15 mouse cellular contexts compared by ENCODE assay signal in the genomic region with DNA sequence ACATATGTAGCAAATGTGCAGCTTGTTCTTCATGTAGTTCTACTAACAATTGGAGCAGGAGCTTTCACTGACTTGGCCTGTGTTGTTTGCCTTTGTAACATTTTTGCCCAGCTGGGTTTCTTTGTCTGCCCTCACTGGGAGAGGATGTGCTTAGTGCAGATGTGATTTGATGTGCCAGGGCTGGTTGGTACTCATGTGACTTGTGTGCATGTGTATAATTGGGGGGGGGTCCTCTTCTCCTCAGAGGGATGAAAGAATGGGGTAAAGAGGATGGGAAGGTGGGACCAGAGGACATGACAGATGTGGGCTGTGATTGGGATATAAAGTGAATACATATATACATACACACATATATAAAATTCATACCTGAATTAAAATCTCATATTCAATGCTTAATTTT.
"Had no signal": no experiment of that assay in that cellular context is flagged by ENCODE, and none has a peak within 500 bp of the region (broad histone marks: within the 10 kb centered on the region; RNA-seq: fewer than 3 reads in every experiment).

No protein-coding gene starts in this region.

- H3K27me3 ChIP-seq: liver, embryonic 15.5 days; megakaryocyte, embryonic 14.5 days; midbrain, embryonic 12.5 days had no signal

- DNase-seq: kidney, adult 8-10 months; kidney, postnatal 25 days; lung, embryonic 14.5 days; lung, postnatal 10 days; lung, postnatal 4 days; right cerebral cortex, postnatal 4 days; spleen, adult 18-20 months; thymus, adult 18-20 months; thymus, postnatal 14 days had no signal

- H3K27ac ChIP-seq: left cerebral cortex, adult 2 months; limb, embryonic 10.5 days; liver, embryonic 15.5 days; midbrain, embryonic 12.5 days had no signal

- H3K9ac ChIP-seq: liver, embryonic 15.5 days; lung, embryonic 14.5 days; midbrain, embryonic 12.5 days had no signal

- H3K4me3 ChIP-seq: left cerebral cortex, adult 2 months; limb, embryonic 10.5 days; liver, embryonic 15.5 days; megakaryocyte, embryonic 14.5 days; midbrain, embryonic 12.5 days had no signal

- H3K4me1 ChIP-seq: limb, embryonic 10.5 days; liver, embryonic 15.5 days; megakaryocyte, embryonic 14.5 days; midbrain, embryonic 12.5 days had no signal

- H3K9me3 ChIP-seq: limb, embryonic 10.5 days; liver, embryonic 15.5 days; midbrain, embryonic 12.5 days had no signal

- H3K4me2 ChIP-seq: liver, embryonic 11.5 days; liver, embryonic 15.5 days; lung, embryonic 14.5 days; midbrain, embryonic 12.5 days had no signal

- H3K36me3 ChIP-seq: limb, embryonic 10.5 days; liver, embryonic 15.5 days; midbrain, embryonic 12.5 days had no signal
